Mouse (Mus musculus) granulocyte monocyte progenitor cell, adult 5-6 weeks (primary cell): ENCODE measurements around the gene Slc8b1. TPM values are rescaled to one million over a fixed set of nuclear protein-coding genes. Genes with fewer than 3 reads are reported as not detected.
A peak's percentile ranks its signal among the peaks of the same experiment; 100 is the strongest.
"Not testable (repeated sequence)": the region's sequence is repeated elsewhere in the genome, so short reads cannot be mapped to it uniquely, and the experiment has no call there.

Source experiments
- ATAC-seq: replicated peaks from 2 replicates; pipeline ENCODE4 v1.8.0; 2016; ENCODE audit warnings: mild to moderate bottlenecking, moderate TSS enrichment, inconsistent platforms; ENCODE audit not compliant: poor library complexity, severe bottlenecking
- total RNA-seq, 2 experiments: library from RNA; stranded (forward) in 1 of 2; stranded (reverse) in 1 of 2; fragments of 200-712, 200-1000 nt in 1 of 2; fragments of >200 nt in 1 of 2; fragmentation: Nextera tagmentation in 1 of 2; gene quantifications; 2 replicates each; pipeline ENCODE4 v1.2.3; 2014 to 2017

Gene Slc8b1
- total RNA-seq, 2 experiments from 2014 or later, result 30.1 to 38.3 TPM

- no peak for ATAC-seq
These were observed 15.8 kb upstream of the Slc8b1 start for GRCm38 (mm10) chr5:120495064-120495702.

GRCm38 (mm10) chr5:120495703-120496226, 15.2 kb upstream of the Slc8b1 start:
- ATAC-seq, result no peak

DNA sequence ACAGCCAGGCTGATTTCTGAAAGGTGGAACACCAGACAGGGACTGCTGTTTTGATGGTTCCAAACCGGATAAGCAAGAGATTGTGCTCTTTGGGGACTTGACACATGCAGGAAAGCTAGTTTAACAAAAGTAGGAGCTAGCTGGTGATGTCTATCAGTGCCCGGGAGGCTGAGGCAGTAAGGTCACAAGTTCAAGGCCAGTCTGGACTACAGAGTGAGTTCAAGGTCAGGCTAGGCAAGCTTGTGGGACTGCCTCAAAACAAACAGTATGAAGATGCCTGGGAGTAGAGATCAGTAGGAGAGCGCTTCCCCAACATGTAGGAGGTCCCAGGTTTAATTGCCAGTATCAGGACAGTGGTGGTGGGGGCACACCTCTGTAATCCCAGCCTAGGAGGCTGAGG, 13.9 kb upstream of the Slc8b1 start:
- no peak for ATAC-seq

DNA sequence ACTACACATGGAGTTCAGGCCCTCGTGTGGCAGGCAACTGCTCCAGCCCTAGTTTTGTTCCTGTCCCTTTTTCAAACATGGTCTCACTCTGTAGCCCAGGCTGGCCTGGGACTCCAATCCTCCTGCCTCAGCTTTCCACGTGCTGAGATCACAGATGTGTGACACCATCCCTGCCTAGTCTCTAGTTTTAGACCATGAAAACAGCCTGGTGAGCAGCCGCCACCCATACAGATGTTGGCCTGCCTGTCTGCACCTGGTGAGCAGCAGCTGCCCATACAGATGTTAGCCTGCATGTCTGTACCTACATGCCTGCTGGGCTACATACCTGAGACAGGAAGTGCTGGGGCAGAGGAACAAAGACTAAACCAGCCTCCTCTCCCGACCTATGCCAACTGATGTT, 11.8 kb upstream of the Slc8b1 start:
- ATAC-seq, result no peak

- ATAC-seq, result not testable (repeated sequence)
These were observed 10.4 kb upstream of the Slc8b1 start for GRCm38 (mm10) chr5:120500609-120501008.

- ATAC-seq, result no peak
These were observed 8.8 kb upstream of the Slc8b1 start for GRCm38 (mm10) chr5:120502147-120502621.

DNA sequence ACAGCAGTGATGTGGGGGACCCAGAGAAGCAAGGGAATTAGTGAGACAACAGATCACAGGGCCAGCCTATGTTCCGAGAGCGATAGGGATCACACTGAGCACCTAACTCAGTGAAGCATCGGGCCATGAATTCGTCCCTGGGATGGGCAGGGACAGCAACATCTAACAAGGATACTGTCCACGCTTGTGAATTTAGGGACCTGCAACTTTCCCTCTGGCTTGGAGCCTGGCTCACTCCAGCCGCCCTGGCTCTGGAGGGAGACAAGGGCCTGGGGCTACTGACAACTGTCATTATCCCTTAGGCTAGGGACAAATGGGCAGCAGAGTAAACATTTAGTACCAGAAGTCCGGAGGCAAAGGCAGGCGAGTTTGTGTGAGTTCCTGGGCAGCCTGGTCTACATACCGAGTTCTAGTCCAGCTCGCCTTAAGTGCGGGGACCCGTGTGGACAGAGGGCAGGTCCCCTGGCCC, 8.3 kb upstream of the Slc8b1 start:
- no peak for ATAC-seq

- ATAC-seq, result peak; percentile 61
These were observed 7.7 kb upstream of the Slc8b1 start, which contains the start of gene Plbd2 for GRCm38 (mm10) chr5:120503144-120503795. TSS of gene Plbd2 (minus strand) at chr5:120503625.

- peak; percentile 77 for ATAC-seq
These were observed 5.6 kb upstream of the Slc8b1 start for GRCm38 (mm10) chr5:120505368-120505767.

GRCm38 (mm10) chr5:120505781-120506180, 5.2 kb upstream of the Slc8b1 start:
- no peak; the same call in 1 of the 2 replicates for ATAC-seq

GRCm38 (mm10) chr5:120506490-120506889, 4.5 kb upstream of the Slc8b1 start:
- no peak for ATAC-seq

- ATAC-seq, result no peak
These were observed 3.7 kb upstream of the Slc8b1 start for GRCm38 (mm10) chr5:120507311-120507710.

DNA sequence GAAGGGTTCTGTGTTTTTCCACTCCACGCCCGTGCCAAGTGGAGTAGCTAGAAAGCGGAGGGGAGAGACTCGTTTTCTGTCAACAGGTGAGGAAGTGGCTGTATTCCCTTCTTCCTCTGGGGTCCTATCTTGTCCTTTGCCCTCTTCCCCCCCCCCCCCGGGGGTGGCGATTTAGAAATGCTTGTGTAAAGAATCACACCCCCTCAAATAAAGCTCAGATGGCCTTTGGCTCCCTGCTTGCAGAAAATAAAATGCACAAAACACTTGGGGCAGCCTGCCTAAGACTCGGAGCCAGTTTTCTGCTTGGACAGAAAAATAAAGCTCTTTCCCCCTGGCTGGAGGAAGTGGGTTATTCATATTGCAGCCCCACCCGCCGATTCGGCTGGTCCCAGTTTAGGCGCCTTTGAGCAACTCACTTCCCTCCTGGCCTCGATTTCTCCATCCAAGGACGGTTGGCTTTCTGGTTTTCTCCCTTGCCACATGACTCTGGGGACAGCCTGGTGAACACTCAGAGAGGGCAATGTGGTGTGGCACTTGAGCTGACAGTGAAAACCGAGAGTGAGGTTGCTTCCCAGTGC, 764 bp downstream of the Slc8b1 start:
- ATAC-seq, result peak; percentile 55

DNA sequence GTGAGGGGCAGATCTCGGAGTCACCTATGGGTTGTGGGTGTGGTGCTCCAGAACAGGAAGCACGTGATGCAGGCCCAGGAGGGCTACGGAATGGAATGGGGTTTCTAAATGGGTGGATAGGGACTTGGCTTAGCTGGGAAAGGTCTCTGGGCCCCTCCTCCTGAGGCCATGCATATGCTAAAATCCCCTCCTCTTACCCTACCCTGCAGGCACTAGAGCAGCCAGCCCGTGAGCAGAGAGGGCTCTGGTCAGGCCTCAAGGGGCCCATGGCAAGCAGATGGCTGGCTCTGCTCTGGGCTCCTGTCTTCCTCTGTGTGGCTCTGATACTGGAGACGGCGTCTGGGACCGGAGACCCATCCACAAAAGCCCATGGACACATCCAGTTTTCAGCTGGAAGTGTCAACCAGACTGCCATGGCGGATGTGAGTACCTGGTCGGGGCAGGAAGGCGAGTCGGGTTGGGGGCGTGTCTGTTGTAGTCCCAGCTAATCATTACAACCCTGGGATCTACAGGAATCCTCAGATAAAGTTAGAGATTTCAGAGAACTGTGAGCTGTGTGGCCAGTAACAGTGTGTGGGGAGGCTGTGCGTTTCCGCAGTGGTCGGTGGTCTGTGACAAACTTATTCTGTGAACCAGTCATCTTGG, 2.1 kb downstream of the Slc8b1 start:
- ATAC-seq, result no peak

DNA sequence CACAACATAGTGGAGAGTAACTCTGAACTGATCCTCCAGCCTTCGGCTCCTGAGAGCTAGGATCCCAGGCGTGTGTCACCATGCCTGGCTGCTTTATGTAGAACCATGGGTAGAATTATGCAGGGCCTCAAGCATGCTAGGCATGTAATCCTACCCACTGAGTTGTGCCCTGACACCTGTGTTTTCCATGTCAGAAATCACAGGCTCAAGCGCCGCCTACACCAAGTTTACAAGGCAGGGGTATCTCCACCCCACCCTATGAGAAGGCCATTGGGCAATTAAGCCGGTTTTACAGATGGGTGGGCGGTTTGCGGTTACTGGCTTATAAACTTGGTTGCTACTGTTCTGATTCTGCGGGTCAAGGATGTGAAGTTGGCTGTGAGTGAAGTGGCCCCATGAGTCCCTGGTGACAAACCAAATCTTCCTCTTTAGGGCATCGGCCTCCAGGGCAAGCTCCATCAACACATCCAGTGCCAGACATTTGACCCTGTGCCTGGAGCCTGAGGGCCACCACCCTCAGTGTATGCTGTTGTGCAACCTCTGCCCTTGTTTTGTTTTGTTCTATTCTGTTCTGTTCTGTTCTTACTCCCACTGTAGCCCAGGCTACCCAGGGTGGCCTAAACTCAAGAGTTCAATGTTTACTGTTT, 3.2 kb downstream of the Slc8b1 start:
- ATAC-seq, result peak; percentile 13

DNA sequence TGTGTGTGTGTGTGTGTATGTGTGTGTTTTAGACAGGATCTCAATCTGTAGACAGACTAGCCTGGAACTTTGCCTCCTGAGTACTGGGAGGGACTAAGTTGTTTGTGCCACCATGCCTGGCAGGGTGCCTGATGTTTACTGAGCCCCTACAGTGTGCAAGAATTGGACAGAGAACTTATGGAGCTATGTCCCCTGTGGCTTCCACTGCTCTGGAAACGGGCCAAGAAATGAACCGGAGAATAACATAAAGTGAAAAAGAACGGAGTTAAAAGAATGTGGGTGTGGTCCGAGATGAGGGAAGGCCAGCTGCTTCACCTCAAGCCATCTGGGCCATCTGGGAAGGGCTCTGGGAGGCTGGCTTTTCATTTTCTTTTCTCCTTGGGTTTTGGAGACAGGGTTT, 3.8 kb downstream of the Slc8b1 start:
- ATAC-seq, result no peak

DNA sequence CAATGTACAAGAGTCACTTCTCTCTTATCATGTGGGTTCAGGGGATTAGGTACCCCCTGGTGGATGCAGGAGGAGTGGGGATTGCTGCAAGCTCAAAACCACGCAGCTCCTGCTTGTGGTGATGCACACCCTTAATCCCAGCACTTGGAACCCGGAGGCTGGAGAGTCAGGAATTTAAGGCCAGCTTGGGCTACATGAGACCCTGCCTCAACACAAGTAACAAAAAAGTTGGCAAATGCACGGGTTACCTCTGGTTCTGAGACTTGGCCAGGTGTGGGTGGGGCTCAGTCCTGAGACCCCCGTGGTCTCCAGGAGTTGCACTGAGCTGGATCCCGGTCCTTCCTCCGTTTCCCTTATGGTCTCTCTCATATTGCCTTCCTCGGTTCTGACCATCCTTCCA, 4.5 kb downstream of the Slc8b1 start:
- no peak for ATAC-seq

DNA sequence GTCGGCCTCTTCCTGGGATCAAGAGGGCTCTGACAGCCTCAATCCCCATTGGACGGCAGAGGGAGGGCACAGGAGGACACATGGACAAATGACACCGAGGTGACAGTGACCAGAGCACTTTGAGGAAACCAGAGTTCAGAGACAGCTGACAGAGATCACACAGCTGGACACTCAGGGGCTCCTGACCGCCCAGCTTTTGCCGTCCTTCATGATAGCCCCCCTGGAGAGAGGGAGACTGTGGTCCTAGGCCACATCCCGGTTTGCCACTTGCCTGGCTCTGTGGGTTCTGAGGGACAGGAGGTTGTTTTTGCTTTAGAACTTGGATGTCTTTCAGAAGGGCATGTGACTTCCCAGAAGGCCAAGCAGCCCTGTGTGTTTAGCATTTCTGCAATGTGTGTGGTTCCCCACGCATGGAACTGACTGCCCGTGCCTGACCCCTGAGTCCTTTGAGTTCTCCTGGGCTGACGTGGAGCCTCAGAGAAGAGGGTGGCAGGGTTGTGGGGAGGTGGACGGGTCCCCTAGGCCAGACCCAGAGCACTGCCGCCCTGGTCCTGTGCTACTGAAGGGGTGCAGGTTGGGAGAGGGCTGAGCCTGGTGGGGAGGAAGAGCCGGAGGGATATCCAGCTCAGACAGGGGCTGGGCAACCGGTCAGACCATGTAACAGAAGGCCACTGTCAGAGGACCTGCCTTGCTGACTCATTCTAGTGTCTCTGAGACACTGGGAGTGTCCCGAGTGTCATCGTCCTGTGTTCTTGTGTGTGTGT, 5.4 kb downstream of the Slc8b1 start:
- ATAC-seq, result no peak

DNA sequence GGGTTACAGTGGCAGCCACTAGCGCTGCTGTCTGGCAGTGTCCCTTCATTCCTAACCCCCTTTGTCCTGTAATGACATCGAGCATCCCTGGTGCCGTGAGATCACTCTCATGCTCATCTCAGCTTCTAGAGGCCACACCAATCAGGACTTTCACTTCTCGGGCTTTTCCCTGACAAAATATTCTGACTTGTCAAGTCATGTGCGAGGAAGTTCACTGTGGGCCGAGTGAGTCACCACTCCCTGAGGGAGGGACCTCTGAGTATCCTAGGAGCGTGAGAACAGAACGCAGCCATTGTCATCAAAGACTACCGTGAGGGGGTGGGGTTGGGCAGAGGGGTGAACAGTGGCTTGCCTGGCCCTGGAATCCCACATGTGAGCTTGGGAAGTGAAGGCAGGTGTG, 6.6 kb downstream of the Slc8b1 start:
- peak; percentile 44 for ATAC-seq
